Mouse (Mus musculus) cortical plate, adult 2 months (tissue): ENCODE data around the gene Sgms1. TPM values are rescaled to one million over a fixed set of nuclear protein-coding genes. Genes with fewer than 3 reads are reported as not detected.

Experiments used
- H3K27ac ChIP-seq: fragments of 200-500 bp; 2 replicates; pipeline ENCODE4 v1.5.1; 2012; ENCODE audit warnings: low read length, control low read depth, inconsistent platforms; ENCODE audit not compliant: insufficient read depth
- H3K4me1 ChIP-seq: fragments of 200-500 bp; 2 replicates; pipeline ENCODE4 v1.6.1; 2011; ENCODE audit warnings: low read length; ENCODE audit not compliant: control insufficient read depth, insufficient read depth
- H3K4me3 ChIP-seq: fragments of 200-500 bp; 2 replicates; pipeline ENCODE4 v1.5.1; 2011; ENCODE audit warnings: mild to moderate bottlenecking, low read length, control low read depth; ENCODE audit not compliant: insufficient read depth
- CTCF ChIP-seq: fragments of 200-500 bp; IDR thresholded peaks from 2 replicates; pipeline ENCODE4 v1.5.1; 2011; ENCODE audit warnings: mild to moderate bottlenecking, control low read depth, low read length; ENCODE audit not compliant: insufficient read depth; ENCODE audit errors: extremely low read depth
- POLR2A ChIP-seq: fragments of 200-500 bp; IDR thresholded peaks from 2 replicates; pipeline ENCODE4 v1.6.1; 2011; ENCODE audit warnings: mild to moderate bottlenecking, low read length, control low read depth; ENCODE audit not compliant: insufficient read depth; ENCODE audit errors: extremely low read depth
- polyA plus RNA-seq: library from polyadenylated mRNA; depleted of rRNA; stranded (reverse); fragments of >200 nt; gene quantifications from 2 replicates; pipeline ENCODE4 v1.2.3, GENCODE M21; 2012

Gene Sgms1
- polyA plus RNA-seq, 1 experiment: 34.3 TPM

- Histone ChIP-seq H3K4me1 (peaks cover 2% of the 10 kb centered on the region; the same call in 1 of the 2 replicates), H3K4me3 (peak overlapping the region; percentile 97), H3K27ac (peak overlapping the region; percentile 49; the same call in 1 of the 2 replicates)
- TF ChIP-seq CTCF: no peak
- no peak for TF ChIP-seq POLR2A
Observed at GRCm38 (mm10) chr19:32386556-32387402, 2.7 kb downstream of the Sgms1 start.

- H3K27ac ChIP-seq: no peak overlapping the region
- TF ChIP-seq POLR2A: no peak
- no peak for TF ChIP-seq CTCF
Observed at GRCm38 (mm10) chr19:32383738-32384137, 5.8 kb downstream of the Sgms1 start.

GRCm38 (mm10) chr19:32381511-32381961 lies 8.0 kb downstream of the Sgms1 start:
- peaks cover 9% of the 10 kb centered on the region for H3K4me1 ChIP-seq
- TF ChIP-seq POLR2A (no peak), CTCF (no peak)
- no peak overlapping the region for H3K4me3 ChIP-seq
- H3K27ac ChIP-seq: no peak overlapping the region

More at GRCm38 (mm10) chr19:32383738-32384137, 5.8 kb downstream of the Sgms1 start:
- no peak overlapping the region for H3K4me3 ChIP-seq
- 0 out of 2 replicates have a peak, but pooled peaks cover 2% of the 10 kb centered on the region for H3K4me1 ChIP-seq

DNA sequence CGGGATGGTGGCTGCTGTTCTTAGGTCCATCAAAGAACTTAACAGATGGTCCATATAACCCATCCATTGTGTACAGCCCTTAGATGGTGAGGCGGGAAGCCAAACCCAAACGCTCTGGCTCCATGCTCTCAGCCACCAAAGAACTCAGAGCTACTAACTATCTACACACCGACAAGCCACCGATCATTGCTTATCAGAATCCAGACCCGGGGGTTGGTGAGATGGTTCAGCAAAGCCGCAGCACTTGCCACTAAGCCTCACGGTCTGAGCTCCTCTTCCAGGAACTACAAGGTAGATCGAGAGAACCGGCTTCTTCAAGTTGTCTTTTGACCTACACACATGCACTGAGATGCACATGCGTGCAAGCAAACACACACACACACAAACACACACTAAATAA lies 8.8 kb downstream of the Sgms1 start:
- Histone ChIP-seq H3K4me1 (peaks cover 9% of the 10 kb centered on the region), H3K27ac (no peak overlapping the region), H3K4me3 (no peak overlapping the region)
- TF ChIP-seq CTCF (no peak), POLR2A (no peak)

DNA sequence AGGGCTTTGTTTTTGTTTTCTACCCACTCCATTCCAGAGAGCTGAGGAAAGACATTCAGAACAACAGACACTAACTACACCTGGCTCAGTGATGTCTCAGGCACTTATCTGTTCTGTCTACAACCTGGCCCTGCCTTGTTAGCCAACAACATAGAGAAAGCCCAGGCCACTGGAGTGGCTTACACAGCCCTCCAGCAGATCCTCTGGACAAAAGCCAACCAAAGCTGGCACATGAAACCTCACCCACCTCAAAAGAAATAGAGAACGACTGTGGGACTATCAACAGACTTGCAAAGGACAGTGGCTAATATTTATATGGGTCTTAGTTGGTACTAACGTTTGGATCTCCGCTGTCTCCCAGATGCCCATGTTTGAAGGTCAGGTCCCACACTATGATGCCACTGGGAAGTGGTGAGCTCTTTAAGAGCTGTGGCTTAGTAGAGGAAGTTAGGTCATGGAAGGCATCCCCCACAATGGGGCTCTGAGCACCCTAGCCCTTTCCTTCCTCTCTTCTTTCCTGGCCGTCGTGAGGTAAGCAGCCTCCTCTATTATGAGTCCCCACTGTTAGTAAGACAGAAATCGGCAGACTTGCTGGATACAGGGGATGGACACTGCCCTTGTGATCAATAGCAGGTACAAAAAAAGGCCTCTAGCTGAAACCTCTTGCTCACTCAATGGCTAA lies 10.1 kb downstream of the Sgms1 start:
- Histone ChIP-seq H3K4me1 (peaks cover 7% of the 10 kb centered on the region), H3K4me3 (no peak overlapping the region), H3K27ac (no peak overlapping the region)
- no peak for TF ChIP-seq CTCF
- no peak for TF ChIP-seq POLR2A

DNA sequence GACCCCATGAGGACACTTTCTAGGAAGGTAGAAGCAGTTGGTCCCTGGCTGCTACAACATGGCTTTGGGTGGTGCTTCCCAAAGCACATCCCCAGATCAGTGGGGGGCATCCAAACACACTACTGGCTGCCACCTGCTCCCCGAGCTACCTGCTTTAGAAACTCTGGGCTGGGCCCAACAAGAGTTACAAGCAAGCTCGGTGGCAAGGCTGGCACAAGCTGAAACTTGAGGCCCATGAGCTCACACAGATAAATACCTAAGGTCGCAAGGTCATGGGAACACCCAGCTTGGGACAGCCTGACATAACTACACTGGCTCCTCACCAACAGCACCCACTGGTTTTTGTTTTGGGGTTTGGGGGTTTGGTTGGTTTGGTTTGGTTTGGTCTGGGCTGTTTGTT lies 10.9 kb downstream of the Sgms1 start:
- H3K27ac ChIP-seq: no peak overlapping the region
- H3K4me3 ChIP-seq: no peak overlapping the region
- no peak for TF ChIP-seq POLR2A
- TF ChIP-seq CTCF: no peak
- peaks cover 7% of the 10 kb centered on the region for H3K4me1 ChIP-seq

- TF ChIP-seq POLR2A (no peak), CTCF (no peak)
- Histone ChIP-seq H3K4me1 (peaks cover 7% of the 10 kb centered on the region), H3K27ac (no peak overlapping the region), H3K4me3 (no peak overlapping the region)
Observed at GRCm38 (mm10) chr19:32377701-32378325, 11.7 kb downstream of the Sgms1 start.

DNA sequence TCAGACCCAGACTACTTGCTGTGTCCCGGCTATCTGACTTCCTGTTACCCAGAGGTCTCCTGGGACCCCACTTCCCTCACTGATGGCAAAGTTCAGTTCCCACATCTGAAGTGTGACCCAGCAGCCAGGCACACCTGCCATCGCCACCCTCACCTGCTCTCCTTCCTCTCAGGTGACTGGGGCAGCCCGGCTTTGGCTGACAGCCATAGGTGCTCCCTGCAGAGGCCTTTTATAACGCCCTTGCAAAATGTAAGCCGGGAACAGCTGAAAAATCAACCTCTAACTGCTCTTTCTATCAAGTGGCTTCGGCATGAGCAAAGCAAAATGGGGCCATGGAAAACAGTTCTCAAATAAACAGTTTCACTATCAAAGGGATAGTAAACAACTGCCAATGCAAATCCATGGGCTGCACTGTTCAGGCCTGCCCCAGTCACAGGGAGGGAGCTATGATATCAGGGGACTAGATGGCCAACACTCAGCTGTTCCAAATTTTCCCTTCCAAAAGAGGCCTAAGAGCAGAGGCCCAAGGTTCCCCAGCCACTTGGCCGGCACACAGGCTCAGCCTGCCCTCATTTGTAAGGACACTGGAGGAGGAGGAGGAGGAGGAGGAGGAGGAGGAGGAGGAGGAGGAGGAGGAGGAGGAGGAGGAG lies 12.5 kb downstream of the Sgms1 start:
- H3K27ac ChIP-seq: 0 out of 2 replicates have a peak overlapping the region, but pooled peaks have one; percentile 43
- peaks cover 8% of the 10 kb centered on the region for H3K4me1 ChIP-seq
- no peak for TF ChIP-seq POLR2A
- no peak for TF ChIP-seq CTCF
- H3K4me3 ChIP-seq: no peak overlapping the region

DNA sequence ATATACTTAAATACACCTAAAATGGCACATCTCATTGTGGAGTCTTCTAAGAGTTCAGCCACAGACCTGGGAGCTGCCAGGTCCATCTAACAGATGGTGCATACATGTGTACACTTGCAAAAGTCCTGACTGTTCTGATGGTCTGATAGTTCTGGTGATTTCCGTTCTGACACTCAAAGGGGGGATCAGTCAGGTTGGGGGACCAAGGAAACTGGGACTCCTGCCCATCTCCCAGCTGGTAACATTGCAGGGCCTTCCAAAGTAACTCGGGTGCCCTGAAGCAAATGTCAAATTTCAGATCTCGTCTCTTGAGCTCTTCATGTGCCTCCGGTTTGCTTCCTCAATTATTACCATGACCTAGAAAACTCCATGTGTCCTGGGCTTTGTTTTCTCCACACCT lies 13.5 kb downstream of the Sgms1 start:
- Histone ChIP-seq H3K4me3 (no peak overlapping the region), H3K27ac (no peak overlapping the region), H3K4me1 (peaks cover 8% of the 10 kb centered on the region)
- TF ChIP-seq POLR2A (no peak), CTCF (no peak)
